Mouse (Mus musculus) heart, embryonic 10.5 days (tissue): ENCODE measurements around the gene Armc12. TPM values are rescaled to one million over a fixed set of nuclear protein-coding genes. Genes with fewer than 3 reads are reported as not detected.

ENCODE experiments used
- DNase-seq: peaks from one replicate; pipeline ENCODE4 v3.0.0-alpha.2; 2017; ENCODE audit warnings: low spot score
- H3K27ac ChIP-seq: fragments of 300-500 bp; sonication (generic); 2 replicates; pipeline ENCODE4 v1.5.1; 2016; ENCODE audit warnings: mild to moderate bottlenecking
- H3K27me3 ChIP-seq: fragments of 300-500 bp; sonication (generic); 2 replicates; pipeline ENCODE4 v1.6.1; 2016; ENCODE audit warnings: mild to moderate bottlenecking; ENCODE audit not compliant: poor library complexity, insufficient read depth, severe bottlenecking
- H3K36me3 ChIP-seq: fragments of 300-500 bp; sonication (generic); 2 replicates; pipeline ENCODE4 v1.6.1; 2016; ENCODE audit warnings: mild to moderate bottlenecking, moderate library complexity
- H3K4me1 ChIP-seq: fragments of 300-500 bp; sonication (generic); 2 replicates; pipeline ENCODE4 v1.6.1; 2016; ENCODE audit warnings: mild to moderate bottlenecking
- H3K4me3 ChIP-seq: fragments of 300-500 bp; sonication (generic); 2 replicates; pipeline ENCODE4 v1.5.1; 2016; ENCODE audit warnings: mild to moderate bottlenecking, moderate library complexity
- H3K9me3 ChIP-seq: fragments of 300-500 bp; sonication (generic); 2 replicates; pipeline ENCODE4 v1.6.1; 2016; ENCODE audit warnings: mild to moderate bottlenecking, moderate library complexity
- WGBS: fragments of 180-500 bp; shearing (Covaris S2); methylation state at CpG from one replicate; pipeline ENCODE4 v1.1.7; 2016; 5-methylcytosine and 5-hydroxymethylcytosine counted together
- polyA plus RNA-seq: library from polyadenylated mRNA; unstranded; fragments of >200 nt; fragmentation: Nextera tagmentation; extraction: Ambion mirVana; gene quantifications from 2 replicates; pipeline ENCODE4 v1.2.1, GENCODE M21; 2016

The Armc12 gene
- polyA plus RNA-seq, 1 experiment from 2014 or later, result 0.10 TPM

- 69% methylated on average over 6 of the region's 6 CpGs for WGBS
- no peaks in the 10 kb centered on the region for H3K27me3 ChIP-seq
- no peaks in the 10 kb centered on the region for H3K9me3 ChIP-seq
- no peak overlapping the region for H3K4me3 ChIP-seq
- no peak for DNase-seq
- H3K27ac ChIP-seq, result no peak overlapping the region
- H3K4me1 ChIP-seq, result peaks cover 16% of the 10 kb centered on the region
- H3K36me3 ChIP-seq, result no peaks in the 10 kb centered on the region
Measured at GRCm38 (mm10) chr17:28504182-28504581, 26.4 kb upstream of the Armc12 start.

- H3K4me3 ChIP-seq, result no peak overlapping the region
- H3K27ac ChIP-seq, result no peak overlapping the region
- 0 out of 2 replicates have a peak, but pooled peaks cover 3% of the 10 kb centered on the region for H3K27me3 ChIP-seq
- no peak for DNase-seq
- 88% methylated on average over 4 of the region's 4 CpGs for WGBS
- H3K4me1 ChIP-seq, result peaks cover 20% of the 10 kb centered on the region
- H3K9me3 ChIP-seq, result no peaks in the 10 kb centered on the region
- no peaks in the 10 kb centered on the region for H3K36me3 ChIP-seq
Measured at GRCm38 (mm10) chr17:28505591-28505990, 25.0 kb upstream of the Armc12 start.

GRCm38 (mm10) chr17:28506895-28507294, 23.7 kb upstream of the Armc12 start:
- Histone ChIP-seq H3K27me3 (peaks cover 13% of the 10 kb centered on the region), H3K4me1 (peaks cover 32% of the 10 kb centered on the region), H3K4me3 (no peak overlapping the region), H3K9me3 (no peaks in the 10 kb centered on the region), H3K36me3 (no peaks in the 10 kb centered on the region), H3K27ac (peak overlapping the region; percentile 76)
- DNase-seq, result no peak
- WGBS, result 11% methylated on average over 5 of the region's 5 CpGs

- DNase-seq, result no peak
- no peak overlapping the region for H3K4me3 ChIP-seq
- WGBS, result 16% methylated on average over 5 of the region's 5 CpGs
- H3K27me3 ChIP-seq, result peaks cover 17% of the 10 kb centered on the region
- no peaks in the 10 kb centered on the region for H3K9me3 ChIP-seq
- peak overlapping the region; percentile 76 for H3K27ac ChIP-seq
- H3K4me1 ChIP-seq, result peaks cover 37% of the 10 kb centered on the region
- H3K36me3 ChIP-seq, result no peaks in the 10 kb centered on the region
Measured at GRCm38 (mm10) chr17:28507496-28507895, 23.1 kb upstream of the Armc12 start.

GRCm38 (mm10) chr17:28510445-28511342, 19.9 kb upstream of the Armc12 start:
- peaks cover 45% of the 10 kb centered on the region for H3K27me3 ChIP-seq
- peak overlapping the region; percentile 52 for H3K4me3 ChIP-seq
- H3K4me1 ChIP-seq, result peaks cover 51% of the 10 kb centered on the region
- no peaks in the 10 kb centered on the region for H3K9me3 ChIP-seq
- 2% methylated on average over 28 of the region's 28 CpGs for WGBS
- no peak for DNase-seq
- H3K36me3 ChIP-seq, result no peaks in the 10 kb centered on the region
- H3K27ac ChIP-seq, result peak overlapping the region; percentile 80

- no peak for DNase-seq
- Histone ChIP-seq H3K9me3 (no peaks in the 10 kb centered on the region), H3K36me3 (no peaks in the 10 kb centered on the region), H3K4me1 (peaks cover 49% of the 10 kb centered on the region), H3K27ac (0 out of 2 replicates have a peak overlapping the region, but pooled peaks have one; percentile 65), H3K27me3 (peaks cover 57% of the 10 kb centered on the region), H3K4me3 (peak overlapping the region; percentile 52; the same call in 1 of the 2 replicates)
- WGBS, result 23% methylated on average over 9 of the region's 9 CpGs
Measured at GRCm38 (mm10) chr17:28511616-28512541, 18.7 kb upstream of the Armc12 start.

- no peak for DNase-seq
- Histone ChIP-seq H3K4me1 (peaks cover 46% of the 10 kb centered on the region), H3K27ac (peak overlapping the region; percentile 65; the same call in 1 of the 2 replicates), H3K9me3 (no peaks in the 10 kb centered on the region), H3K4me3 (no peak overlapping the region), H3K27me3 (peaks cover 65% of the 10 kb centered on the region), H3K36me3 (no peaks in the 10 kb centered on the region)
- WGBS, result 54% methylated on average over 6 of the region's 6 CpGs
Measured at GRCm38 (mm10) chr17:28512696-28513095, 17.9 kb upstream of the Armc12 start.

GRCm38 (mm10) chr17:28513337-28513736, 17.3 kb upstream of the Armc12 start:
- no peak overlapping the region for H3K27ac ChIP-seq
- no peaks in the 10 kb centered on the region for H3K36me3 ChIP-seq
- no peak for DNase-seq
- H3K9me3 ChIP-seq, result no peaks in the 10 kb centered on the region
- no peak overlapping the region for H3K4me3 ChIP-seq
- peaks cover 50% of the 10 kb centered on the region for H3K4me1 ChIP-seq
- WGBS, result 66% methylated on average over 1 of the region's 1 CpGs
- H3K27me3 ChIP-seq, result peaks cover 72% of the 10 kb centered on the region

- DNase-seq, result no peak
- Histone ChIP-seq H3K4me1 (peaks cover 55% of the 10 kb centered on the region), H3K36me3 (no peaks in the 10 kb centered on the region), H3K4me3 (no peak overlapping the region), H3K27ac (no peak overlapping the region), H3K27me3 (peaks cover 77% of the 10 kb centered on the region), H3K9me3 (no peaks in the 10 kb centered on the region)
- WGBS, result 55% methylated on average over 7 of the region's 7 CpGs
Measured at GRCm38 (mm10) chr17:28513844-28514243, 16.8 kb upstream of the Armc12 start.

GRCm38 (mm10) chr17:28514555-28514954, 16.1 kb upstream of the Armc12 start:
- Histone ChIP-seq H3K9me3 (no peaks in the 10 kb centered on the region), H3K27ac (no peak overlapping the region), H3K4me3 (no peak overlapping the region), H3K4me1 (peaks cover 56% of the 10 kb centered on the region), H3K36me3 (no peaks in the 10 kb centered on the region), H3K27me3 (peaks cover 83% of the 10 kb centered on the region)
- 81% methylated on average over 5 of the region's 5 CpGs for WGBS
- DNase-seq, result no peak

GRCm38 (mm10) chr17:28515431-28516341, 14.9 kb upstream of the Armc12 start:
- Histone ChIP-seq H3K27ac (peak overlapping the region; percentile 37), H3K36me3 (no peaks in the 10 kb centered on the region), H3K9me3 (no peaks in the 10 kb centered on the region), H3K27me3 (peaks cover 88% of the 10 kb centered on the region), H3K4me1 (peaks cover 51% of the 10 kb centered on the region), H3K4me3 (no peak overlapping the region)
- WGBS, result 54% methylated on average over 10 of the region's 10 CpGs
- no peak for DNase-seq

- Histone ChIP-seq H3K27me3 (peaks cover 91% of the 10 kb centered on the region), H3K4me1 (peaks cover 41% of the 10 kb centered on the region), H3K36me3 (no peaks in the 10 kb centered on the region), H3K4me3 (no peak overlapping the region), H3K27ac (no peak overlapping the region), H3K9me3 (no peaks in the 10 kb centered on the region)
- DNase-seq, result no peak
- whole genome bisulfite sequencing, result 63% methylated on average over 4 of the region's 4 CpGs
Measured at GRCm38 (mm10) chr17:28516881-28517280, 13.7 kb upstream of the Armc12 start.
